Mouse (Mus musculus) midbrain, embryonic 14.5 days (tissue): ENCODE data around the gene Apc2. TPM values are rescaled to one million over a fixed set of nuclear protein-coding genes. Genes with fewer than 3 reads are reported as not detected.

Source experiments
- ATAC-seq: fragments of 200-750 bp; cut with Nextera tagmentation; 2 replicates; pipeline ENCODE4 v1.8.0; 2017; ENCODE audit warnings: moderate number of reproducible peaks, moderate library complexity; ENCODE audit not compliant: low FRiP score, low TSS enrichment
- DNase-seq: peaks from one replicate; pipeline ENCODE4 v3.0.0-alpha.2; 2015
- H3K27ac ChIP-seq: fragments of 300-500 bp; sonication (generic); replicated peaks from 2 replicates; pipeline ENCODE4 v1.5.1; 2014; ENCODE audit warnings: mild to moderate bottlenecking, low read depth, low read length, moderate library complexity
- H3K27me3 ChIP-seq: fragments of 300-500 bp; sonication (generic); 2 replicates; pipeline ENCODE4 v1.6.1; 2014; ENCODE audit warnings: low read length, control low read depth, mixed read lengths; ENCODE audit not compliant: control insufficient read depth, insufficient read depth
- H3K36me3 ChIP-seq: fragments of 300-500 bp; sonication (generic); 2 replicates; pipeline ENCODE4 v1.6.1; 2014; ENCODE audit warnings: low read length, control low read depth; ENCODE audit not compliant: control insufficient read depth, insufficient read depth
- H3K4me1 ChIP-seq: fragments of 300-500 bp; sonication (generic); 2 replicates; pipeline ENCODE4 v1.6.1; 2014; ENCODE audit warnings: mild to moderate bottlenecking, antibody characterized with exemption, low read length, control low read depth; ENCODE audit not compliant: control insufficient read depth, insufficient read depth
- H3K4me2 ChIP-seq: fragments of 300-500 bp; sonication (generic); 2 replicates; pipeline ENCODE4 v1.6.1; 2014; ENCODE audit warnings: mild to moderate bottlenecking, low read length, moderate library complexity
- H3K4me3 ChIP-seq: fragments of 300-500 bp; sonication (generic); replicated peaks from 2 replicates; pipeline ENCODE4 v1.5.1; 2014; ENCODE audit warnings: low read depth, low read length
- H3K9ac ChIP-seq: fragments of 300-500 bp; sonication (generic); replicated peaks from 2 replicates; pipeline ENCODE4 v1.6.1; 2014; ENCODE audit warnings: mild to moderate bottlenecking, low read length, moderate library complexity
- H3K9me3 ChIP-seq: fragments of 300-500 bp; sonication (generic); 2 replicates; pipeline ENCODE4 v1.6.1; 2016; ENCODE audit warnings: low read length, control low read depth, mixed read lengths; ENCODE audit not compliant: control insufficient read depth
- WGBS: fragments of 180-500 bp; shearing (Covaris S2); extraction: QIAGEN DNeasy Blood & Tissue Kit; methylation state at CpG from one replicate; pipeline ENCODE4 v1.1.7; 2014; 5-methylcytosine and 5-hydroxymethylcytosine counted together
- polyA plus RNA-seq: library from polyadenylated mRNA; unstranded; fragments of >200 nt; fragmentation: Nextera tagmentation; extraction: Ambion mirVana; gene quantifications from 2 replicates; pipeline ENCODE4 v1.2.1, GENCODE M21; 2014

Apc2 gene
- polyA plus RNA-seq, 1 experiment from 2014 or later, result 259 TPM

DNA sequence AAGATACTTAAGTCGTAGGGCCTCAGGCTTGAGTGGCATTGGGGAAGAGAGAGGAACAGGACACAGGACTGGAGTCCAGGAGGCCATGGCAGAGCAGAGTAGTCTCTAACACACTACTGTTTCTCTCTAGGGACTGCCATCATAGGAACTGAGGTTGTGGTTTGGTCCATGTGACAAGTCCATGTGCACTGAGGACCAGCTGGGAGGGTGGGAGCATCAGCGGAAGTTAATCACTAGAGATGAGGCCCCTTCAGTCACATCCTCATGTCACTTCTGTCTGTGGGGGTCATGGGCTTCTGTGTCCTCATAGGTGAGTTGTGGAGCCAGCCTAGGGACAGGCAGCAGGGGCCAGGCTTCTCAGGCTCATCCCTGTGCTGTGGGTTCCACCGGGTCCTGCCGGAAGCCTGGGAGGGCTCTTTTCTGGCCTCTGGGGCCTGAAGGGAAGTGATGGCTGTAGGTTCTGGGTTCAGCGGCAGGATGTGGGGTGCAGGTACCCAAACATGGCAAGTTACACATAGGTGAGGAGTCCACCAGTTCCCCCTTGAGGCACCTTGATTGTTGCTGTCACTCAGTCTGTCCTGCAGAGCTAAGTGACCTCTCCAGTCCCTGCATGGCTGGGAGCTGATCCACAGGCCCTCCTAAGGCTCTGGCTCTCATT, 24.5 kb upstream of the Apc2 start:
- no peak overlapping the region for H3K4me2 ChIP-seq
- no peaks in the 10 kb centered on the region for H3K27me3 ChIP-seq
- H3K4me1 ChIP-seq, result peaks cover 16% of the 10 kb centered on the region
- H3K4me3 ChIP-seq, result no peak overlapping the region
- H3K36me3 ChIP-seq, result peaks cover 41% of the 10 kb centered on the region
- no peak for DNase-seq
- WGBS, result 90% methylated on average over 5 of the region's 5 CpGs
- H3K9ac ChIP-seq, result peak overlapping the region; percentile 14; the same call in 1 of the 2 replicates
- ATAC-seq, result no peak
- no peak overlapping the region for H3K27ac ChIP-seq
- no peaks in the 10 kb centered on the region for H3K9me3 ChIP-seq

DNA sequence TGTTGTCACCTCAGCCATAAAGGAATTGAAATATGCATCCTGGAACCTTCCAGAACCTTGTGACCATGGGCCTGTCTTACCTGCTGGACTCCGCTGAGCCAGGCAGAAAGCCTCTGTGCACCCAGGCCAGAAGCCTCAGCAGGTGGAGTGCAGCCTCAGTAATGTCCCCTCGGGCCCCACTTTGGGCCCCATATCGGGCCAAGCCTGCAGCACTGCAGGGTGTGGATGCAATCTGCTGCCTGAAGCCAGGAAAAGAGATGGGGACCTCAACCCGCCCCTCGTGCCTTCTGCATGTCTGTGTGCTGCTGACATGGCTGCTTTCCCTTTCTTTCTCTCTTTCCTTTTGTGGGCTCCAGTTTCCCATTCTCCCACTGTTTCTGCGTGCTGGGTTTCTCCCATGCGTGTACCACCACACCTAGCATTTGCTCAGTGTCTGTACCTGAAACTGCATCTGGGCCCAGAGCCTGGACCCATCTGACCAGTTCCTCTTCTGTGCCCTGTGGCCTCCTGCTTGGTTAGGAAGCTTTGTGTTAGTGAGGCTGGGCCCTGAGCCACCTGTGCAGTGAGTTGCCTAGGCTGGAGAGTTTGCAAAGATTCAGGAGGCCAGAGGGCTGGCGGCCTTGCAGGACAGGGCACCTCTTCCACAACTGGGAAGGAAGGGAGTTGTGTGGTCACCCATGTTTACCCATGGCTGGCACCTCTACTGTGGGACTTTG, 23.7 kb upstream of the Apc2 start:
- Histone ChIP-seq H3K27ac (no peak overlapping the region), H3K4me2 (no peak overlapping the region), H3K4me3 (no peak overlapping the region), H3K9ac (no peak overlapping the region), H3K27me3 (no peaks in the 10 kb centered on the region), H3K36me3 (peaks cover 46% of the 10 kb centered on the region), H3K9me3 (no peaks in the 10 kb centered on the region), H3K4me1 (peaks cover 10% of the 10 kb centered on the region)
- whole genome bisulfite sequencing, result 91% methylated on average over 8 of the region's 8 CpGs
- ATAC-seq (no peak), DNase-seq (no peak)

DNA sequence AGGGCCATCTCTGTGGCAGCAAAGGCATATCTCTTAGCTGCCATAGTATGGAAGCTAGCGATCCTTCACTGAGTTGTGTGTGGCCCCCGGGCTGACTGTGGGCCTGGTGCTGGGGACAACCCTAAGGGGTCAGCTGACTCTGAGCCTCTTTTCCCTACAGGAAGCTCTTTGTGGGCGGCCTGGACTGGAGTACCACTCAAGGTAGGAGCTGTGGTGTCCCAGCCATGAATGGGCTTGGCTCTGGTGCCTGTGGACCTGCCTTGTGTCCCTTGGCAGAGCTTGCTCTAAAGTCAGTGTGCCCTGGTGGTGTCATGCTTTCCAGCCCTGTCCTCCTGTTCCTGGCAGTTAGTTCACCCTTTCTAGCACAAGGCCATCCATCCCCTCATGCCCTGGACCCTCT, 21.9 kb upstream of the Apc2 start:
- 91% methylated on average over 3 of the region's 3 CpGs for WGBS
- H3K36me3 ChIP-seq, result peaks cover 57% of the 10 kb centered on the region
- ATAC-seq, result no peak

DNA sequence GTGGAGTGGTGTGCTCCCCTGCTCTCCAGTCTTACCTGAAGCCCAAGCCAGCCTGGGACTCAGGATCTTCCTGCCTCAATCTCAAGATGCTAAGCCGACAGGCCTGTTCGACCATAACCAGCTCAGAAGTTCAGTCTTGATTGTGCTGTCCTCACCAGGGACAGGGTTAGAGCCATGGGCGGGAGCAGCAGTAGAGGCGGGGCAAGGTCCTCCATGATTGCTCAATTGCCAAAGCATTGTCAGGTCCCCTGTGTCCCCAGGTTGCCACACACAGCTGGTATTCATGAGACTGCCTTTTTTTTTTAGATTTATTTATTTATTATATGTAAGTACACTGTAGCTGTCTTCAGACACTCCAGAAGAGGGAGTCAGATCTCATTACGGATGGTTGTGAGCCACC, 19.5 kb upstream of the Apc2 start:
- Histone ChIP-seq H3K9me3 (no peaks in the 10 kb centered on the region), H3K9ac (no peak overlapping the region), H3K27me3 (no peaks in the 10 kb centered on the region), H3K36me3 (peaks cover 81% of the 10 kb centered on the region), H3K27ac (no peak overlapping the region), H3K4me1 (no peaks in the 10 kb centered on the region), H3K4me2 (no peak overlapping the region), H3K4me3 (no peak overlapping the region)
- ATAC-seq (no peak), DNase-seq (no peak)
- WGBS, result 85% methylated on average over 5 of the region's 5 CpGs

More for the DNA sequence above, 21.9 kb upstream of the Apc2 start:
- no peak overlapping the region for H3K4me3 ChIP-seq
- no peak overlapping the region for H3K27ac ChIP-seq
- H3K4me1 ChIP-seq, result no peaks in the 10 kb centered on the region
- H3K27me3 ChIP-seq, result no peaks in the 10 kb centered on the region
- H3K9me3 ChIP-seq, result no peaks in the 10 kb centered on the region
- H3K4me2 ChIP-seq, result no peak overlapping the region
- no peak overlapping the region for H3K9ac ChIP-seq
- DNase-seq, result no peak

DNA sequence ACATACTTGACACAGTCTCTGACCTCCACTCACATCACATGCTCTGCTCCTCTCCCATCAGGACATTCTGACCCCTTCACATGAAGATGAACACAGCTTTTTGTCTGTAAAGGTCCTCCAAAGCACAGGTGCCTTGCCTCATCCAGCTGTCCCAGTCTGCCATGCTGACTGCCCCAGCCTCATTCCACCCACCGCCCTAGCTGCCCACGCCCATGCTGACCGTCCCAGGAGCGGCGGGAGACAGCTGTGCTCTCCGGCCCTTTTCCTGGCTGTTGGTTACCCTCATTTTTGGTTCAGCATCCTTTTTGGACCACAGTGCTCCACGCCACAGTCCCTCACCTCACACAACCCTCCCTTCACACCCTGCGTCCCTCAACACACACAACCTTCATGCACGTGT, 17.4 kb upstream of the Apc2 start:
- Histone ChIP-seq H3K36me3 (peaks cover 91% of the 10 kb centered on the region), H3K27ac (no peak overlapping the region), H3K4me1 (no peaks in the 10 kb centered on the region), H3K9ac (no peak overlapping the region), H3K4me3 (no peak overlapping the region), H3K9me3 (no peaks in the 10 kb centered on the region), H3K27me3 (no peaks in the 10 kb centered on the region), H3K4me2 (no peak overlapping the region)
- no peak for ATAC-seq
- DNase-seq, result no peak
- WGBS, result 95% methylated on average over 9 of the region's 9 CpGs

DNA sequence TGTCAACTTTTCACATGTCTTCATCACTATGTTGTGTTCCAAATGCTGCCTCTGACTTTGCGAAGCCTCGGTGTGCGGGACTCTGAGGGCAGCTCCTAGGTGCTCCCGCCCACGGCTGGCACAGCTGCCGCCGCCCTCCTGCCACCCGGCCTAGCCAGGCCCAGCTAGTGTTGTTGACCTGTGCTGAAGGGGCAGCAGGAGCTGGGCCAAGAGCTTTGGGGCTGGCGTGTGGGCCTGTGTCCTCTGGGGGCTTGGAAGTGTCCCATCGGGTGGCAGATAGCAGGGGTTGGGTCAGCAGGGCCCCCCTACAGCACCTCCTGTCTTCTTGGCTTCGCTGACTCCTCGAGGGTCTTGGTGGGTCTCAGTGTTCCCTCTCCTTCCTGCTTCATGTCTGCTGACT, 16.5 kb upstream of the Apc2 start:
- ATAC-seq, result no peak
- Histone ChIP-seq H3K27ac (no peak overlapping the region), H3K36me3 (peaks cover 94% of the 10 kb centered on the region), H3K4me1 (no peaks in the 10 kb centered on the region), H3K4me3 (no peak overlapping the region), H3K4me2 (no peak overlapping the region), H3K9ac (no peak overlapping the region), H3K27me3 (no peaks in the 10 kb centered on the region), H3K9me3 (no peaks in the 10 kb centered on the region)
- DNase-seq, result no peak
- 94% methylated on average over 12 of the region's 12 CpGs for WGBS

DNA sequence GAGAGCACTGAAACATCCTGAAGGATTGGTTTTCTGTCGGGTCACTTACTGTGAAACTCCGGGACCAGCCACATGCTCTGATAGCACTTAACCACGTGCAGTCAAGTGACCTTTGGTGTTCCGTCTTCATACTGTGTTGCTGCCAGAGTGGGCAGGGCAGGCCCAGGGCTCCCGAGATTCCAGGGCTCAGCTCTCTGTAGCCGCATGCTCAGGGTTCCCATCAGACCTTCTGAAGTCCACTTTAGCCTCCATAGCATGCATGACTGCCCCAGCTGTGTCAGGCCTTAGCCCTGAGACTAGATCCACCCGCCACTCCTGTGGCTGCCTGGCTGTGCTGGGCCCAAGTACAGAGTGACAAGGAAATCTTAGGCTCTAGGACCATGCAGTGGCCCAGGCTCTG, 14.5 kb upstream of the Apc2 start:
- no peak for DNase-seq
- Histone ChIP-seq H3K36me3 (peaks cover 96% of the 10 kb centered on the region), H3K27me3 (no peaks in the 10 kb centered on the region), H3K4me2 (no peak overlapping the region), H3K9ac (no peak overlapping the region; the same call in 1 of the 2 replicates), H3K4me3 (no peak overlapping the region), H3K27ac (no peak overlapping the region), H3K9me3 (no peaks in the 10 kb centered on the region), H3K4me1 (no peaks in the 10 kb centered on the region)
- no peak for ATAC-seq
- WGBS, result 80% methylated on average over 7 of the region's 7 CpGs

DNA sequence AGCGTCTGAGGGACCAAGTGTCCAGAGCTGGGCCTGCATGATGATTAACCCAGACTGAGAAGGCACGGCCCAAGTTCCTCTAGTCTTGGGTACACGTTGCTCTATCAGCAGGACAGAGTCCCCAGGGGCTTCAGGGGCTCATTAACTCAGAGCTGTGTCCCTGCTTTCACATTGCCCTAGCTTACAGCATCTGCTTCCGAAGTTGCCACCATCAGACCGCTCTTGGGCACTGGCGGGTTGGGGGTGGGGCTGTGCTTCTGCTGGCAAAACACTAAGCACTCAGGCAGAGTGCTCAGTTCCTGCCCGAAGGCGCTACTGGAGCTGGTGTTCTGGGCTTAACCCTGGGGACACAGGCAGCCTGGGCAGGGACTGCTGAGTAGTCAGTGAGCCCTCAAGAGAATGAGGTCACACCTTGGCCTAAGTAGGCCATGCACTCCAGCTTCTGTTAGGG, 13.8 kb upstream of the Apc2 start:
- DNase-seq, result peak; percentile 39
- Histone ChIP-seq H3K9me3 (no peaks in the 10 kb centered on the region), H3K9ac (no peak overlapping the region; the same call in 1 of the 2 replicates), H3K4me3 (no peak overlapping the region), H3K27ac (no peak overlapping the region), H3K27me3 (no peaks in the 10 kb centered on the region), H3K4me2 (no peak overlapping the region), H3K36me3 (peaks cover 96% of the 10 kb centered on the region), H3K4me1 (no peaks in the 10 kb centered on the region)
- peak; percentile 13; the same call in 1 of the 2 replicates for ATAC-seq
- WGBS, result 57% methylated on average over 8 of the region's 8 CpGs
